Mouse (Mus musculus) embryo, embryonic 10.5 days (tissue): Measurements from ENCODE around the gene Ppp5c.

ENCODE experiments used
- DNase-seq: peaks from one replicate; pipeline ENCODE4 v3.0.0-alpha.2; 2015; ENCODE audit warnings: low spot score

Ppp5c gene

GRCm38 (mm10) chr7:16982859-16983568 is 44.7 kb downstream of the Ppp5c start, which contains the start of gene Gm42372:
Gene Gm42372, plus strand, starts transcription at chr7:16983086.
- peak; percentile 94 for DNase-seq

GRCm38 (mm10) chr7:16980348-16980747 is 47.4 kb downstream of the Ppp5c start:
- DNase-seq, result peak; percentile 74

GRCm38 (mm10) chr7:16978593-16978992 is 49.1 kb downstream of the Ppp5c start:
- DNase-seq, result no peak

- DNase-seq, result no peak
Measured at GRCm38 (mm10) chr7:16978173-16978572, 49.6 kb downstream of the Ppp5c start.

GRCm38 (mm10) chr7:16976298-16976697 is 51.4 kb downstream of the Ppp5c start:
- no peak for DNase-seq

- DNase-seq, result no peak
Measured at GRCm38 (mm10) chr7:16974018-16974417, 53.7 kb downstream of the Ppp5c start.

- no peak for DNase-seq
Measured at GRCm38 (mm10) chr7:16971160-16971559, 56.6 kb downstream of the Ppp5c start.

GRCm38 (mm10) chr7:16968414-16968813 is 59.3 kb downstream of the Ppp5c start:
- no peak for DNase-seq

GRCm38 (mm10) chr7:16961678-16962077 is 66.0 kb downstream of the Ppp5c start:
- DNase-seq, result no peak

GRCm38 (mm10) chr7:16959539-16960187 is 68.1 kb downstream of the Ppp5c start, which contains the start of gene Pnmal1:
Gene Pnmal1, plus strand, starts transcription at chr7:16959679.
- DNase-seq, result peak; percentile 95

GRCm38 (mm10) chr7:16956410-16957265 is 71.1 kb downstream of the Ppp5c start:
- peak; percentile 62 for DNase-seq

GRCm38 (mm10) chr7:16955712-16956111 is 72.0 kb downstream of the Ppp5c start:
- no peak for DNase-seq
